Mouse (Mus musculus): ENCODE measurements around the gene Exoc4. TPM values are rescaled to one million over a fixed set of nuclear protein-coding genes. Genes with fewer than 3 reads are reported as not detected.
A peak's percentile ranks its signal among the peaks of the same experiment; 100 is the strongest.

Gene Exoc4
- polyA plus RNA-seq (2015; fragmentation: Nextera tagmentation; extraction: Ambion mirVana): 22.0 and 26.9 TPM in 2 replicates

- DNase-seq (ENCODE audit: low spot score): peak; percentile 97
Observed at GRCm38 (mm10) chr6:33248894-33249758, at the start of gene Exoc4. Gene Exoc4 (plus strand): TSS chr6:33249085.

- DNase-seq (ENCODE audit: low spot score): no peak
Observed at GRCm38 (mm10) chr6:33218780-33219179, 30.1 kb upstream of the Exoc4 start.

- DNase-seq (ENCODE audit: low spot score): no peak
Observed at GRCm38 (mm10) chr6:33226700-33227099, 22.2 kb upstream of the Exoc4 start.

- DNase-seq (ENCODE audit: low spot score): no peak
Observed at GRCm38 (mm10) chr6:33227371-33227770, 21.5 kb upstream of the Exoc4 start.

GRCm38 (mm10) chr6:33241250-33241649 is 7.6 kb upstream of the Exoc4 start:
- no peak for DNase-seq (ENCODE audit: low spot score)

- DNase-seq (ENCODE audit: low spot score): no peak
Observed at GRCm38 (mm10) chr6:33244546-33244945, 4.3 kb upstream of the Exoc4 start.

- DNase-seq (ENCODE audit: low spot score): no peak
Observed at GRCm38 (mm10) chr6:33247146-33247545, 1.7 kb upstream of the Exoc4 start.

- DNase-seq (ENCODE audit: low spot score): no peak
Observed at GRCm38 (mm10) chr6:33247576-33248355, 1.1 kb upstream of the Exoc4 start.

GRCm38 (mm10) chr6:33256638-33257037 is 7.8 kb downstream of the Exoc4 start:
- no peak for DNase-seq (ENCODE audit: low spot score)

GRCm38 (mm10) chr6:33257076-33257789 is 8.3 kb downstream of the Exoc4 start:
- no peak for DNase-seq (ENCODE audit: low spot score)

GRCm38 (mm10) chr6:33259926-33260325 is 11.0 kb downstream of the Exoc4 start:
- no peak for DNase-seq (ENCODE audit: low spot score)

GRCm38 (mm10) chr6:33261606-33262005 is 12.7 kb downstream of the Exoc4 start:
- no peak for DNase-seq (ENCODE audit: low spot score)

GRCm38 (mm10) chr6:33263950-33264349 is 15.1 kb downstream of the Exoc4 start:
- no peak for DNase-seq (ENCODE audit: low spot score)

GRCm38 (mm10) chr6:33264388-33264787 is 15.5 kb downstream of the Exoc4 start:
- no peak for DNase-seq (ENCODE audit: low spot score)

GRCm38 (mm10) chr6:33267571-33267970 is 18.7 kb downstream of the Exoc4 start:
- DNase-seq (ENCODE audit: low spot score): no peak

- no peak for DNase-seq (ENCODE audit: low spot score)
Observed at GRCm38 (mm10) chr6:33283523-33283922, 34.6 kb downstream of the Exoc4 start.

- DNase-seq (ENCODE audit: low spot score): no peak
Observed at GRCm38 (mm10) chr6:33283936-33284335, 35.1 kb downstream of the Exoc4 start.

- no peak for DNase-seq (ENCODE audit: low spot score)
Observed at GRCm38 (mm10) chr6:33286376-33286775, 37.5 kb downstream of the Exoc4 start.

- no peak for DNase-seq (ENCODE audit: low spot score)
Observed at GRCm38 (mm10) chr6:33294626-33295025, 45.7 kb downstream of the Exoc4 start.

GRCm38 (mm10) chr6:33297566-33297965 is 48.7 kb downstream of the Exoc4 start:
- no peak for DNase-seq (ENCODE audit: low spot score)

GRCm38 (mm10) chr6:33298768-33299167 is 49.9 kb downstream of the Exoc4 start:
- no peak for DNase-seq (ENCODE audit: low spot score)

- DNase-seq (ENCODE audit: low spot score): no peak
Observed at GRCm38 (mm10) chr6:33305996-33306395, 57.1 kb downstream of the Exoc4 start.
